Mouse (Mus musculus) kidney, postnatal 0 days (tissue): ENCODE measurements around the gene Calu. TPM values are rescaled to one million over a fixed set of nuclear protein-coding genes. Genes with fewer than 3 reads are reported as not detected.

Experiments used
- ATAC-seq: fragments of 200-750 bp; cut with Nextera tagmentation; replicated peaks from 2 replicates; pipeline ENCODE4 v1.8.0; 2017; ENCODE audit warnings: low read depth, moderate number of reproducible peaks, moderate TSS enrichment, moderate library complexity; ENCODE audit not compliant: low FRiP score
- DNase-seq: peaks from one replicate; pipeline ENCODE4 v3.0.0-alpha.2; 2016; ENCODE audit warnings: low spot score
- H3K27ac ChIP-seq: fragments of 300-500 bp; sonication (generic); 2 replicates; pipeline ENCODE4 v1.5.1; 2014; ENCODE audit warnings: mild to moderate bottlenecking
- H3K27me3 ChIP-seq: fragments of 300-500 bp; sonication (generic); 2 replicates; pipeline ENCODE4 v1.6.1; 2014; ENCODE audit warnings: low read length, mixed read lengths; ENCODE audit not compliant: insufficient read depth
- H3K36me3 ChIP-seq: fragments of 300-500 bp; sonication (generic); 2 replicates; pipeline ENCODE4 v1.6.1; 2014; ENCODE audit warnings: low read length, mixed read lengths; ENCODE audit not compliant: insufficient read depth
- H3K4me1 ChIP-seq: fragments of 300-500 bp; sonication (generic); replicated peaks from 2 replicates; pipeline ENCODE4 v1.6.1; 2014; ENCODE audit warnings: antibody characterized with exemption, low read length, mixed read lengths; ENCODE audit not compliant: insufficient read depth
- H3K4me2 ChIP-seq: fragments of 300-500 bp; sonication (generic); 2 replicates; pipeline ENCODE4 v1.6.1; 2014; ENCODE audit warnings: mild to moderate bottlenecking, low read length, moderate library complexity, mixed read lengths
- H3K4me3 ChIP-seq: fragments of 300-500 bp; sonication (generic); replicated peaks from 2 replicates; pipeline ENCODE4 v1.5.1; 2014; ENCODE audit warnings: low read depth, low read length
- H3K9ac ChIP-seq: fragments of 300-500 bp; sonication (generic); 2 replicates; pipeline ENCODE4 v1.6.1; 2014; ENCODE audit warnings: low read depth, low read length
- H3K9me3 ChIP-seq: fragments of 300-500 bp; sonication (generic); replicated peaks from 2 replicates; pipeline ENCODE4 v1.6.1; 2016; ENCODE audit warnings: low read length, inconsistent platforms, mixed read lengths
- CTCF ChIP-seq: IDR thresholded peaks from 2 replicates; pipeline ENCODE4 v1.5.1; 2016; ENCODE audit warnings: antibody characterized with exemption, low read depth, mild to moderate bottlenecking, moderate library complexity
- WGBS: fragments of 180-500 bp; shearing (Covaris S2); extraction: QIAGEN DNeasy Blood & Tissue Kit; methylation state at CpG from one replicate; pipeline ENCODE4 v1.1.7; 2014; 5-methylcytosine and 5-hydroxymethylcytosine counted together
- polyA plus RNA-seq: library from polyadenylated mRNA; unstranded; fragments of >200 nt; fragmentation: Nextera tagmentation; extraction: Ambion mirVana; gene quantifications from 2 replicates; pipeline ENCODE4 v1.2.1, GENCODE M21; 2015

Gene Calu
- polyA plus RNA-seq, 1 experiment from 2014 or later = 271 TPM

- 93% methylated on average over 4 of the region's 4 CpGs for WGBS
- no peak overlapping the region for H3K4me3 ChIP-seq
- H3K36me3 ChIP-seq = peaks cover 39% of the 10 kb centered on the region
- no peak overlapping the region for H3K4me2 ChIP-seq
- H3K27ac ChIP-seq = no peak overlapping the region
- no peaks in the 10 kb centered on the region for H3K9me3 ChIP-seq
- H3K9ac ChIP-seq = no peak overlapping the region
- DNase-seq (no peak), ATAC-seq (no peak)
- H3K27me3 ChIP-seq = no peaks in the 10 kb centered on the region
- TF ChIP-seq CTCF = no peak
- H3K4me1 ChIP-seq = no peaks in the 10 kb centered on the region
Measured at GRCm38 (mm10) chr6:29377386-29377785, 29.5 kb downstream of the Calu start.

GRCm38 (mm10) chr6:29378678-29379077, 30.8 kb downstream of the Calu start:
- no peak for TF ChIP-seq CTCF
- Histone ChIP-seq H3K4me2 (no peak overlapping the region), H3K27ac (no peak overlapping the region), H3K27me3 (no peaks in the 10 kb centered on the region), H3K4me1 (no peaks in the 10 kb centered on the region), H3K36me3 (peaks cover 30% of the 10 kb centered on the region; the same call in 1 of the 2 replicates), H3K4me3 (no peak overlapping the region), H3K9me3 (no peaks in the 10 kb centered on the region), H3K9ac (no peak overlapping the region)
- DNase-seq = no peak
- ATAC-seq = no peak
- WGBS = 94% methylated on average over 10 of the region's 10 CpGs

GRCm38 (mm10) chr6:29379954-29380353, 32.1 kb downstream of the Calu start:
- Histone ChIP-seq H3K4me2 (no peak overlapping the region), H3K27ac (no peak overlapping the region), H3K9ac (no peak overlapping the region), H3K27me3 (no peaks in the 10 kb centered on the region), H3K4me3 (no peak overlapping the region), H3K4me1 (no peaks in the 10 kb centered on the region), H3K36me3 (peaks cover 18% of the 10 kb centered on the region; the same call in 1 of the 2 replicates), H3K9me3 (no peaks in the 10 kb centered on the region)
- ATAC-seq = no peak
- 90% methylated on average over 6 of the region's 6 CpGs for WGBS
- DNase-seq = no peak
- no peak for TF ChIP-seq CTCF

GRCm38 (mm10) chr6:29382442-29382841, 34.6 kb downstream of the Calu start:
- Histone ChIP-seq H3K4me3 (no peak overlapping the region), H3K27ac (no peak overlapping the region), H3K9ac (no peak overlapping the region), H3K9me3 (no peaks in the 10 kb centered on the region), H3K36me3 (no peaks in the 10 kb centered on the region), H3K4me1 (0 out of 2 replicates have a peak, but pooled peaks cover under 1% of the 10 kb centered on the region), H3K27me3 (no peaks in the 10 kb centered on the region), H3K4me2 (no peak overlapping the region)
- ATAC-seq (no peak), DNase-seq (peak; percentile 12)
- no peak for TF ChIP-seq CTCF
- WGBS = 37% methylated on average over 2 of the region's 2 CpGs

- Histone ChIP-seq H3K4me1 (0 out of 2 replicates have a peak, but pooled peaks cover 5% of the 10 kb centered on the region), H3K9ac (no peak within 1 kb of the TSS), H3K4me2 (peak within 1 kb of the TSS; percentile 38), H3K9me3 (no peaks in the 10 kb centered on the region), H3K36me3 (no peaks in the 10 kb centered on the region), H3K4me3 (peak within 1 kb of the TSS; percentile 27), H3K27ac (no peak within 1 kb of the TSS), H3K27me3 (no peaks in the 10 kb centered on the region)
- DNase-seq (peak; percentile 54), ATAC-seq (peak; percentile 72)
- no peak for TF ChIP-seq CTCF
- WGBS = 3% methylated on average over 12 of the region's 12 CpGs
Measured at GRCm38 (mm10) chr6:29388052-29388518, 40.2 kb downstream of the Calu start, which contains the start of gene Opn1sw. Gene Opn1sw (minus strand): TSS chr6:29388468.

- H3K9me3 ChIP-seq = no peaks in the 10 kb centered on the region
- H3K9ac ChIP-seq = no peak overlapping the region
- peak; percentile 90 for DNase-seq
- 7% methylated on average over 11 of the region's 11 CpGs for WGBS
- peak overlapping the region; percentile 38; the same call in 1 of the 2 replicates for H3K4me2 ChIP-seq
- ATAC-seq = peak; percentile 84
- H3K36me3 ChIP-seq = no peaks in the 10 kb centered on the region
- TF ChIP-seq CTCF = no peak
- no peak overlapping the region for H3K27ac ChIP-seq
- H3K4me3 ChIP-seq = peak overlapping the region; percentile 27; the same call in 1 of the 2 replicates
- no peaks in the 10 kb centered on the region for H3K27me3 ChIP-seq
- H3K4me1 ChIP-seq = 0 out of 2 replicates have a peak, but pooled peaks cover 5% of the 10 kb centered on the region
Measured at GRCm38 (mm10) chr6:29388606-29389080, 40.8 kb downstream of the Calu start.
